Mouse (Mus musculus) ES-E14 (cell line): Measurements from ENCODE around the gene Aqr. TPM values are rescaled to one million over a fixed set of nuclear protein-coding genes. Genes with fewer than 3 reads are reported as not detected.

Experiments
- DNase-seq: peaks from one replicate; pipeline ENCODE4 v3.0.0-alpha.2; 2013; ENCODE audit warnings: low read depth, low spot score
- H3K27ac ChIP-seq: 2 replicates; pipeline ENCODE4 v1.5.1; 2012; ENCODE audit warnings: low read depth, mild to moderate bottlenecking, low read length, moderate library complexity, mixed read lengths; ENCODE audit not compliant: poor library complexity, insufficient read depth, severe bottlenecking
- H3K36me3 ChIP-seq: 2 replicates; pipeline ENCODE4 v1.6.1; 2012; ENCODE audit warnings: mild to moderate bottlenecking, low read length, moderate library complexity, mixed read lengths; ENCODE audit not compliant: control insufficient read depth, poor library complexity, insufficient read depth, severe bottlenecking
- H3K4me1 ChIP-seq, 2 experiments: fragments of 150-350 bp in 1 of 2; sonication (generic) in 1 of 2; 2 replicates each; pipeline ENCODE4 v1.6.1; 2012; ENCODE audit warnings: low read length in 2 of 2, mild to moderate bottlenecking in 1 of 2, mixed read lengths in 1 of 2; ENCODE audit not compliant: control insufficient read depth in 2 of 2, insufficient read depth in 2 of 2, poor library complexity in 1 of 2
- H3K4me3 ChIP-seq, 2 experiments: fragments of 150-350 bp in 1 of 2; sonication (generic) in 1 of 2; 2 replicates each; pipeline ENCODE4 v1.5.1; 2012; ENCODE audit warnings: low read length in 2 of 2, low read depth in 1 of 2, mild to moderate bottlenecking in 1 of 2, mixed read lengths in 1 of 2; ENCODE audit not compliant: insufficient read depth in 1 of 2, poor library complexity in 1 of 2, severe bottlenecking in 1 of 2
- H3K9ac ChIP-seq: 2 replicates; pipeline ENCODE4 v1.6.1; 2012; ENCODE audit warnings: low read depth, mild to moderate bottlenecking, low read length, mixed read lengths; ENCODE audit not compliant: poor library complexity, insufficient read depth, severe bottlenecking
- H3K9me3 ChIP-seq: fragments of 150-350 bp; sonication (generic); 2 replicates; pipeline ENCODE4 v1.6.1; 2012; ENCODE audit warnings: low read depth, mild to moderate bottlenecking, low read length; ENCODE audit not compliant: control insufficient read depth, insufficient read depth
- CHD2 ChIP-seq: IDR thresholded peaks from 2 replicates; pipeline ENCODE4 v1.6.1; 2014; ENCODE audit warnings: mild to moderate bottlenecking, low read depth, low read length, inconsistent platforms
- HCFC1 ChIP-seq: IDR thresholded peaks from 2 replicates; pipeline ENCODE4 v1.6.1; 2012; ENCODE audit warnings: low read length, inconsistent platforms, borderline replicate concordance; ENCODE audit not compliant: insufficient read depth
- MAFK ChIP-seq: IDR thresholded peaks from 2 replicates; pipeline ENCODE4 v1.6.1; 2014; ENCODE audit warnings: mild to moderate bottlenecking, low read depth, low read length, inconsistent platforms; ENCODE audit not compliant: insufficient read depth
- ZC3H11A ChIP-seq: IDR thresholded peaks from 2 replicates; pipeline ENCODE4 v1.6.1; 2012; ENCODE audit warnings: low read depth, mild to moderate bottlenecking, inconsistent platforms, low read length, borderline replicate concordance
- ZNF384 ChIP-seq: IDR thresholded peaks from 2 replicates; pipeline ENCODE4 v1.6.1; 2012; ENCODE audit warnings: low read depth, low read length, inconsistent platforms
- in situ Hi-C, 2 experiments: fragments of 600-800 bp; cut with MboI; formaldehyde crosslinking; loops; one replicate each; pipeline ENCODE4 v1.15.1; 2025; ENCODE audit warnings: low sequenced_read_pairs in 2 of 2, inconsistent platforms in 1 of 2; ENCODE audit not compliant: unreplicated experiment in 2 of 2
- total RNA-seq: library from RNA; depleted of rRNA; stranded (reverse); fragments of 300-350 nt; gene quantifications from 2 replicates; pipeline ENCODE4 v1.2.3, GENCODE M21; 2012

Gene Aqr
- total RNA-seq, 1 experiment, result 80.2 TPM

DNA sequence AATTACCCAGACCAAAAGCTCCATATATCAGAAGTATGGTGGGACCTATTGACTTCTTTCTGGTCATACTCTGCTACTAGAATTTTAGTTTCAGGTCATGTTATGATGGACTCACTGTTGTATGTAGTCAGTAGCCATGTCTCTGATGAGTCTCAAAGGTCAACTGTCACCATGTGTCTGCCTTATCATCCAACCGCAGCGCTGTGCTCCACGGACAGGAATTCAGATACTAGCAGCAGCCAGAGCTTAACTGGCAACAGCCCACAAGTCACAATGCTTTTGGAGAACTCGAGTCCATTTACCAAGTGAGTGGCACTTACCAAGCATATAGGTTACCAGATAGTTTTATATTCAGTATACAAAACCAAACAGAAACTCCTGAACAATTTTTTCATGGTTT is 89.2 kb downstream of the Aqr start:
- in situ Hi-C loops, result no loop called here
- no peak for DNase-seq
- Histone ChIP-seq H3K9me3 (no peaks in the 10 kb centered on the region), H3K36me3 (peaks cover 18% of the 10 kb centered on the region), H3K4me3 (no peak overlapping the region), H3K4me1 (no peaks in the 10 kb centered on the region), H3K27ac (no peak overlapping the region), H3K9ac (no peak overlapping the region)
- no peak for TF ChIP-seq CHD2
- no peak for TF ChIP-seq HCFC1
- no peak for TF ChIP-seq MAFK
- TF ChIP-seq ZC3H11A, result no peak
- no peak for TF ChIP-seq ZNF384

DNA sequence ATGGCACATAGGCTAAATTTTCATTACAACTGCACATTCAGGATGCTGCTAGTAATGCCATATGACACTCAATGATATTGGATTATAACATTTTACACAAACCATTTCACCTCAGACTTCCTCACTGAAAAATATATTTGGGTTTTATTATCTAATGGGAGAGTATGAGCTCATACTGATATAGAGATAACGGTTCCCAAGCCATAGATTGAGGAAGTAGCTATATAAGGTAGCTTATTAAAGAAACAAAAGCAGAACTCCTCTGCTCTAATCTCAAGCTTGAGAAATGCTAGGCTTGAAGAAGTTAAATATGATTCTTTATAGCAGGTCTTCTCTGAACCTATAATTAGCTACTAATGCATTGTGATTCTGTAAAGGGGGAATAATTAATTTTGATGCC is 90.3 kb downstream of the Aqr start:
- Histone ChIP-seq H3K9ac (no peak overlapping the region), H3K36me3 (peaks cover 14% of the 10 kb centered on the region), H3K9me3 (no peaks in the 10 kb centered on the region), H3K4me1 (no peaks in the 10 kb centered on the region), H3K4me3 (no peak overlapping the region), H3K27ac (no peak overlapping the region)
- in situ Hi-C loops, result no loop called here
- no peak for DNase-seq
- TF ChIP-seq ZC3H11A (no peak), ZNF384 (no peak), HCFC1 (no peak), MAFK (no peak), CHD2 (no peak)

- TF ChIP-seq ZC3H11A, result no peak
- TF ChIP-seq HCFC1, result no peak
- TF ChIP-seq MAFK, result no peak
- no peak for TF ChIP-seq ZNF384
- no peak for TF ChIP-seq CHD2
- H3K9ac ChIP-seq, result no peak overlapping the region
- DNase-seq, result no peak
- H3K9me3 ChIP-seq, result no peaks in the 10 kb centered on the region
- H3K27ac ChIP-seq, result no peak overlapping the region
- peaks cover 5% of the 10 kb centered on the region; the same call in 1 of the 2 replicates for H3K36me3 ChIP-seq
- no peaks in the 10 kb centered on the region for H3K4me1 ChIP-seq
- in situ Hi-C loops, result no loop called here
- H3K4me3 ChIP-seq, result no peak overlapping the region
Measured at GRCm38 (mm10) chr2:114095348-114095747, 91.5 kb downstream of the Aqr start.

GRCm38 (mm10) chr2:114094696-114095095 is 92.1 kb downstream of the Aqr start:
- no peak for TF ChIP-seq CHD2
- no peak for TF ChIP-seq ZNF384
- H3K27ac ChIP-seq, result no peak overlapping the region
- DNase-seq, result no peak
- H3K9ac ChIP-seq, result no peak overlapping the region
- no peak overlapping the region for H3K4me3 ChIP-seq
- no peaks in the 10 kb centered on the region for H3K9me3 ChIP-seq
- in situ Hi-C loops, result no loop called here
- H3K4me1 ChIP-seq, result no peaks in the 10 kb centered on the region
- peaks cover 3% of the 10 kb centered on the region; the same call in 1 of the 2 replicates for H3K36me3 ChIP-seq

GRCm38 (mm10) chr2:114093577-114093976 is 93.2 kb downstream of the Aqr start:
- in situ Hi-C loops, result no loop called here
- Histone ChIP-seq H3K9me3 (no peaks in the 10 kb centered on the region), H3K9ac (no peak overlapping the region), H3K36me3 (no peaks in the 10 kb centered on the region), H3K4me1 (no peaks in the 10 kb centered on the region), H3K4me3 (no peak overlapping the region), H3K27ac (no peak overlapping the region)
- TF ChIP-seq MAFK (no peak), CHD2 (no peak), HCFC1 (no peak)
- DNase-seq, result no peak
